Mouse (Mus musculus): ENCODE measurements at regions not wholly inside any gene's neighbourhood (a gene's known extent, or its start where the extent isn't known, plus 50 kb on each side); places are given as distances from the start of the nearest gene placed in this dataset.

- H3K27ac ChIP-seq (ENCODE audit: low read depth, low read length), result no peak overlapping the region
- 86% methylated on average over 6 of the region's 6 CpGs for WGBS
- no peaks in the 10 kb centered on the region for H3K36me3 ChIP-seq (ENCODE audit: insufficient read depth)
- DNase-seq, result no peak
- TF ChIP-seq CTCF (IDR thresholded peaks at IDR 0.05; ENCODE audit: low read depth), result no peak
- H3K9ac ChIP-seq, result no peak overlapping the region
- no peaks in the 10 kb centered on the region for H3K27me3 ChIP-seq (ENCODE audit: insufficient read depth, low read length)
- H3K4me2 ChIP-seq (ENCODE audit: low read depth), result no peak overlapping the region
- no peak for ATAC-seq
- no peaks in the 10 kb centered on the region for H3K4me1 ChIP-seq (ENCODE audit: insufficient read depth)
- no peaks in the 10 kb centered on the region for H3K9me3 ChIP-seq (ENCODE audit: low read length)
- no peak overlapping the region for H3K4me3 ChIP-seq (ENCODE audit: low read depth, low read length)
Measured at GRCm38 (mm10) chr4:82001406-82001732, 558.8 kb upstream of the Mpdz start.

GRCm38 (mm10) chr4:82000590-82001405 lies 558.2 kb upstream of the Mpdz start:
- no peak overlapping the region for H3K27ac ChIP-seq (ENCODE audit: low read depth, low read length)
- no peak for ATAC-seq
- WGBS, result 80% methylated on average over 19 of the region's 19 CpGs
- H3K27me3 ChIP-seq (ENCODE audit: insufficient read depth, low read length), result no peaks in the 10 kb centered on the region
- no peaks in the 10 kb centered on the region for H3K4me1 ChIP-seq (ENCODE audit: insufficient read depth)
- H3K36me3 ChIP-seq (ENCODE audit: insufficient read depth), result no peaks in the 10 kb centered on the region
- H3K4me3 ChIP-seq (ENCODE audit: low read depth, low read length), result no peak overlapping the region
- no peak for TF ChIP-seq CTCF (IDR thresholded peaks at IDR 0.05; ENCODE audit: low read depth)
- no peaks in the 10 kb centered on the region for H3K9me3 ChIP-seq (ENCODE audit: low read length)
- no peak for DNase-seq
- H3K4me2 ChIP-seq (ENCODE audit: low read depth), result no peak overlapping the region
- no peak overlapping the region for H3K9ac ChIP-seq

GRCm38 (mm10) chr4:81999654-82000314 lies 557.2 kb upstream of the Mpdz start:
- Histone ChIP-seq H3K9me3 (ENCODE audit: low read length) (no peaks in the 10 kb centered on the region), H3K4me2 (ENCODE audit: low read depth) (no peak overlapping the region), H3K36me3 (ENCODE audit: insufficient read depth) (no peaks in the 10 kb centered on the region), H3K9ac (no peak overlapping the region), H3K27me3 (ENCODE audit: insufficient read depth, low read length) (no peaks in the 10 kb centered on the region), H3K27ac (ENCODE audit: low read depth, low read length) (no peak overlapping the region), H3K4me1 (ENCODE audit: insufficient read depth) (no peaks in the 10 kb centered on the region), H3K4me3 (ENCODE audit: low read depth, low read length) (no peak overlapping the region)
- ATAC-seq (peak; percentile 55), DNase-seq (peak; percentile 61)
- WGBS, result 32% methylated on average over 11 of the region's 11 CpGs
- no peak for TF ChIP-seq CTCF (IDR thresholded peaks at IDR 0.05; ENCODE audit: low read depth)

GRCm38 (mm10) chr4:81999093-81999492 lies 556.5 kb upstream of the Mpdz start:
- no peaks in the 10 kb centered on the region for H3K36me3 ChIP-seq (ENCODE audit: insufficient read depth)
- H3K4me2 ChIP-seq (ENCODE audit: low read depth), result no peak overlapping the region
- DNase-seq (no peak), ATAC-seq (no peak)
- TF ChIP-seq CTCF (IDR thresholded peaks at IDR 0.05; ENCODE audit: low read depth), result no peak
- no peak overlapping the region for H3K9ac ChIP-seq
- no peaks in the 10 kb centered on the region for H3K27me3 ChIP-seq (ENCODE audit: insufficient read depth, low read length)
- H3K4me3 ChIP-seq (ENCODE audit: low read depth, low read length), result no peak overlapping the region
- H3K4me1 ChIP-seq (ENCODE audit: insufficient read depth), result no peaks in the 10 kb centered on the region
- 92% methylated on average over 3 of the region's 3 CpGs for WGBS
- H3K9me3 ChIP-seq (ENCODE audit: low read length), result no peaks in the 10 kb centered on the region
- H3K27ac ChIP-seq (ENCODE audit: low read depth, low read length), result no peak overlapping the region

GRCm38 (mm10) chr4:81996445-81996844 lies 553.8 kb upstream of the Mpdz start:
- DNase-seq (no peak), ATAC-seq (no peak)
- Histone ChIP-seq H3K4me1 (ENCODE audit: insufficient read depth) (no peaks in the 10 kb centered on the region), H3K27me3 (ENCODE audit: insufficient read depth, low read length) (no peaks in the 10 kb centered on the region), H3K9me3 (ENCODE audit: low read length) (no peaks in the 10 kb centered on the region), H3K4me3 (ENCODE audit: low read depth, low read length) (no peak overlapping the region), H3K4me2 (ENCODE audit: low read depth) (no peak overlapping the region), H3K36me3 (ENCODE audit: insufficient read depth) (no peaks in the 10 kb centered on the region), H3K27ac (ENCODE audit: low read depth, low read length) (no peak overlapping the region), H3K9ac (no peak overlapping the region)
- WGBS, result 73% methylated on average over 3 of the region's 3 CpGs
- no peak for TF ChIP-seq CTCF (IDR thresholded peaks at IDR 0.05; ENCODE audit: low read depth)

GRCm38 (mm10) chr4:81995243-81995642 lies 552.6 kb upstream of the Mpdz start:
- ATAC-seq, result no peak
- 92% methylated on average over 3 of the region's 3 CpGs for WGBS
- no peak overlapping the region for H3K4me3 ChIP-seq (ENCODE audit: low read depth, low read length)
- no peak for TF ChIP-seq CTCF (IDR thresholded peaks at IDR 0.05; ENCODE audit: low read depth)
- no peaks in the 10 kb centered on the region for H3K9me3 ChIP-seq (ENCODE audit: low read length)
- no peak for DNase-seq
- no peaks in the 10 kb centered on the region for H3K4me1 ChIP-seq (ENCODE audit: insufficient read depth)
- H3K9ac ChIP-seq, result no peak overlapping the region
- H3K27me3 ChIP-seq (ENCODE audit: insufficient read depth, low read length), result no peaks in the 10 kb centered on the region
- no peaks in the 10 kb centered on the region for H3K36me3 ChIP-seq (ENCODE audit: insufficient read depth)
- no peak overlapping the region for H3K27ac ChIP-seq (ENCODE audit: low read depth, low read length)
- no peak overlapping the region for H3K4me2 ChIP-seq (ENCODE audit: low read depth)

GRCm38 (mm10) chr4:81988796-81989195 lies 546.2 kb upstream of the Mpdz start:
- no peaks in the 10 kb centered on the region for H3K4me1 ChIP-seq (ENCODE audit: insufficient read depth)
- no peaks in the 10 kb centered on the region for H3K36me3 ChIP-seq (ENCODE audit: insufficient read depth)
- no peak for ATAC-seq
- H3K9me3 ChIP-seq (ENCODE audit: low read length), result no peaks in the 10 kb centered on the region
- 55% methylated on average over 2 of the region's 2 CpGs for WGBS
- H3K4me2 ChIP-seq (ENCODE audit: low read depth), result no peak overlapping the region
- no peak overlapping the region for H3K27ac ChIP-seq (ENCODE audit: low read depth, low read length)
- no peak overlapping the region for H3K4me3 ChIP-seq (ENCODE audit: low read depth, low read length)
- DNase-seq, result no peak
- no peak overlapping the region for H3K9ac ChIP-seq
- TF ChIP-seq CTCF (IDR thresholded peaks at IDR 0.05; ENCODE audit: low read depth), result no peak
- no peaks in the 10 kb centered on the region for H3K27me3 ChIP-seq (ENCODE audit: insufficient read depth, low read length)
